Mouse (Mus musculus) olfactory bulb, adult 2 months (tissue): ENCODE data around the gene Tymp.

Experiments used
- CTCF ChIP-seq: fragments of 200-500 bp; IDR thresholded peaks from 2 replicates; pipeline ENCODE4 v1.5.1; 2012; ENCODE audit warnings: low read depth, mild to moderate bottlenecking, low read length, moderate library complexity; ENCODE audit not compliant: insufficient read depth
- POLR2A ChIP-seq: fragments of 200-500 bp; IDR thresholded peaks from 2 replicates; pipeline ENCODE4 v1.6.1; 2012; ENCODE audit warnings: mild to moderate bottlenecking, low read depth, low read length, moderate library complexity; ENCODE audit not compliant: insufficient read depth

DNA sequence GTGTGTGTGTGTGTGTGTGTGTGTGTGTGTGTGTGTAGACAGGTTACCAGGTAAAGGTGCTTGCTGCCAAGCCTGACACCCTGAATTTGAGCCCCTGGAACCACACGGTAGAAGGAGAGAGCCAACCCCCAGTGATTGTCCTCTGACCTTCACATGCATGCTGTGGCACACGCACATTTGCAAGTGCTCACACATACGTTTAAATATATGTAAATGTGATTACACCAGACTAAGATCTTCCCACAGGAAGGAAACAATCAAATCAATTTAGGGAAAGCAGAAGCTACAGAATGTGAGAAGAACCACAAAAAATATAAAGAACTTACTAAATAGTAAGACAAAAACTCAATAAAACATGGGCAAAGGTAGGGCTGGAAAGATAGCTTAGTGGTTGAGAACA, 36.7 kb downstream of the Tymp start:
- TF ChIP-seq CTCF = no peak
- no peak for TF ChIP-seq POLR2A
